Mouse (Mus musculus) embryonic fibroblast, embryonic 13.5 days (primary cell): ENCODE results near the gene Klk4.

ENCODE experiments used
- CTCF ChIP-seq: IDR thresholded peaks from 2 replicates; pipeline ENCODE4 v1.5.1; 2011; ENCODE audit warnings: mild to moderate bottlenecking, control low read depth, low read length, moderate library complexity, borderline replicate concordance; ENCODE audit not compliant: insufficient read depth
- POLR2A ChIP-seq: IDR thresholded peaks from 2 replicates; pipeline ENCODE4 v1.6.1; 2011; ENCODE audit warnings: low read depth, mild to moderate bottlenecking, control low read depth, low read length, moderate library complexity

DNA sequence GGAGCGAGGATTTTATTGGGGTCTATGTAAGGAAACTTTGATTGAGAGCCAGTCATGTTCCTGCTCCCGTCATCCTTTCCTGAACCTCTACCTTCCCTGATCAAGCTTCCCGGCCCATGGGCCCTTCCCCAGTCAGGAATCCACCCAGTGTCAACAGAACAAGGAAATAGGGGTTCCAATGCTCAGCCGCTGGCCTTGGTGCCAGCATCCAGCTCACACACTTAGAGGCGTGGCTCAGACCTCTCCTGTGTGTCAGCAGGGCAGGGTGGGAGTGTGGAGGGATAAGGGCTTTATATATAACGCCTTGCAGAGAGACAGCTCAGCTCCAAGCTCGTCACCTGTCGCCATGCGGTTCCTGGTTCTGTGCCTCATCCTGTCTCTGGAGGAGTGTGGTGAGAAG, 33.9 kb downstream of the Klk4 start:
- TF ChIP-seq CTCF: no peak
- TF ChIP-seq POLR2A: no peak
